Mouse (Mus musculus): ENCODE data around the gene C87436.
"Not testable (repeated sequence)": the region's sequence is repeated elsewhere in the genome, so short reads cannot be mapped to it uniquely, and the experiment has no call there.

Gene C87436

DNA sequence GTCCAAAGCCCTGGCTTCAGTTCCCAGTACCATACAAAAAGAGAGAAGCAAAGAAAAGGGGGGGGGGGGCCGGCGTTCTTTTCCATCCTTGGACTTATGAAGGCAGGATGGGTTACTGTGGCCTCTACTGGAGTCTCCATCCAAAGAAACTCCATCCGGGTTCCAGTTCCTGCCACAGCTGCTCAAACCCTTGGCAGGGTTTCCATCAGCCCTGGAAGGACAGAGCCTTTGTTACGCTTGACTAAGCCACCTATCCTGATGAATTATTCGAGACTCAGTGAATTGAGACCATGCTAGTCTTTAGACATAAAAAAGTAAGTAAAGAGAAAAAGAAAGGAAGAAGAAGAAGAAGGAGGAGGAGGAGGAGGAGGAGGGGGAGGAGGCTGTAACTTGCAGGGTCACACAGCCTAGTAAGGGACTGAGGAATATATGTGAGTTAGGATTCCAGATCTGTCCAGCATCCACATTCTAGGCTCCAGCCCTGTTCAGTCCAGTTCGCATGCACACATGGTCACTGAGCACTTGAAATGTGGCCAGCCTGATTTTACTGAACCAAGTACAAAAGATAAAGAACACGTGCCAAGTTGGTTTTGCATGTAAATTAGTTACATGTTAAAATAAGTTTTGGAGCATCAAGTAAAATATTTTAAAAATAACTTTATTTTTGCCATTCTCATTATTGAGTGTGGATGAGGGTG lies 47.9 kb downstream of the C87436 start:
- peak; percentile 70 for DNase-seq

DNA sequence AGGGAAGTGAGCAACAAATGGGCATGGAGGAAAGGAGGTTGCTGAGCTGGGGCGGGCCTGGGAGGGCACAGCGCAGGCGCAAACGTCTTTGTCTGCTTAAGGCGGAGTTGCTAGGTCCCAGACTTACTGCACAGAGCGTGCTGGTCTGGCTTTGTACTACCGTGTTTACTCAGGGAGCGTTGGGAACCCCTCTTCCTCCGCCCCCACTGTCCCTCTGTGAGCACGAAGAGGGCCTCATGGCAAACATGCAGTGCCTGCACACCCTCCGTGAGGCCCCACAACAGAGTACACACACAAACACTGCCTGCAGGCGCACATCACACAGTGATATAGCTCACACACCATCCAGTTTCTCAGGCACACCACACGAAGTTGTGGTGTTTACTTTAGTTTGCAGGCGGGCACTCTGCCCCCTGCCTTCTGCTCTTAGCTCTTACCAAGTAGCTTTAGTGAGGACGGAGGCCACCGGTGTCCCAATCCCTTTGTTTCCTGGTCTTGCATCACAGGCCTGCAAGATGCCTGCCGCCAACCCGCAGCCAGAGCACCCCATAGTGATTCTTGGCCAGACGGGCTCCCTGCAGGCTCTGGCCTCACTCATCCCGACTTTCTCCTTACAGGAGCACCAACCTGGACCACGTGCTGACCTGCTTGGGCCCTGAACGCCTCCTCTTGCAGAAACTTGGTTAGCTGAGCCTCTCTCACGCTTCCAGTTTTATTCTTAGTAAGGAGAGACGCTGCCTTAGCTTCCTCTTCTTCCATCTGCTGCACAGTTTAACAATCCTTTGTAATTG lies 49.4 kb downstream of the C87436 start:
- peak; percentile 62 for DNase-seq

GRCm38 (mm10) chr6:86488149-86488485 lies 49.9 kb downstream of the C87436 start:
- peak; percentile 27 for DNase-seq

- DNase-seq = no peak
Measured at GRCm38 (mm10) chr6:86489945-86490344, 51.8 kb downstream of the C87436 start.

DNA sequence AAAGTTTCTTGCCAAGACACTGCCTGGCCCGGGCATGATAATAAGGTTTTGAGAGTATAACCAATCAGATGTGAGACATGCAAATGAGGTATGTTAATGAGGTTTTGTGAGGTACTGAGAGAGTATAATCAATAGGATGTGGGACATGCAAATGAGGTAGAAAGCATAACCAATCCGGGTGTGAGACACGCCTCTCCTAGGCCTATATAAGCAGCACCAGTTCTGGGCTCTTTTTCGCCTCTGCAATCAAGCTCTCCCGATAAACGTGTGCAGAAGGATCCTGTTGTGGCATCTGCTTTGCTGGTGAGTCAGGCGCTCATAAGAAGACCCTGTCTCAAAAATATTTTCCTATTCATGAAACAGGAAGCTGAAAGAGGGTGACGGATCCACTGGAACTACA lies 52.2 kb downstream of the C87436 start:
- DNase-seq = not testable (repeated sequence)

DNA sequence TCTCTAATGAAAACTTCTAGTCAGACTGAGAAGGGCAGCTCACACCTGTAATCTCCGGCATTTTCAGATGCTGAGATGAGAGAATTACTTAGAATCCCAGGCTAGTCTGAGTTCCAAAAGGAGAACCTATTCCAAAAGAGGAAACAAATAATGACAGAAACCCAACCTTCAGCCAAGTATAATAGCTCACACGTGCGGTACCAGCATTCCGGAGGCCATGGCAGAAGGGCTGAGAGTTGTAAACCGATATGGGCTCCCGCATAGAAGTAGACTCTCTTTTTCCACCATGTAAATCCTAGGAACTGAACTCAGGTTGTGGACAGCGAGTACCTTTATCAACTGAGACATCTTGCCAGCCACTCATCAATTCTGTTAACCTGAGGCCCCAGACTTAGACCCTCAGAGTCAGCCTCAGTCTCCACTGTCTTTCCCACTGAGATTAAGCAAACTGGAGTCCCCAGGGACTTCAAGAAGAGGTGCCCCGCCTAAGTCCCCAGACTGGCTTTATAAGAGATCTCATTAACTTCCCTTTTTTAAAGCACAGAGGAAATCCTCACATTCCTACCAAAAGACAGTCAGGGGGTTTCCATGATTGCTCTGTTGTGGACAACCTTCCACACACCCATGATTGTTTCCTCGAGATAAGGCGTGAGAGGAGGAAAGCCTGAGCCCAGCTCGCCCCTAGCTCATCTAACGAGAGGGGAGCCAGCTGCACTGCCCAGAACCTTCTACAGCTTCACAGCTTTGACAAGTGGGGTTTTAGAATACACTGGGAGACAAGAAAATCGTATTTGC lies 55.5 kb downstream of the C87436 start:
- peak; percentile 55 for DNase-seq

DNA sequence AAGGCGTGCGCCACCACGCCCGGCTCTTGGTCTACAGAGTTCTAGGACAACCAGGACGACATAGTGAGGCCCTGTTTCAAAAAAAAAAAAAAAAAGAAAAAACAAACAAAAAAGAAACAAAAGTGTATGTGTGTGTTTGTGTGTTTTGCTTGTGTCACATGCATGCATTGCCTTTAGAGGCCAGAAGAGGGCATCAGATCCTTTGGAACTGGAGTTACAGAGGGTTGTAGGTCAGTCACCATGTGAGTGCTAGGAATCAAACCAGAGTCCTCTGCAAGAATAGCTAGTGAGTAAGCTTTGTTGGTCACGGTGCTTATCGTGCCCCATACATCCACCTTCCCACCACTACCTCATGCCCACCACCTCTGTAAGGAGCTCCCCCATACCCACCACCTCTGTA lies 56.6 kb downstream of the C87436 start:
- DNase-seq = no peak

DNA sequence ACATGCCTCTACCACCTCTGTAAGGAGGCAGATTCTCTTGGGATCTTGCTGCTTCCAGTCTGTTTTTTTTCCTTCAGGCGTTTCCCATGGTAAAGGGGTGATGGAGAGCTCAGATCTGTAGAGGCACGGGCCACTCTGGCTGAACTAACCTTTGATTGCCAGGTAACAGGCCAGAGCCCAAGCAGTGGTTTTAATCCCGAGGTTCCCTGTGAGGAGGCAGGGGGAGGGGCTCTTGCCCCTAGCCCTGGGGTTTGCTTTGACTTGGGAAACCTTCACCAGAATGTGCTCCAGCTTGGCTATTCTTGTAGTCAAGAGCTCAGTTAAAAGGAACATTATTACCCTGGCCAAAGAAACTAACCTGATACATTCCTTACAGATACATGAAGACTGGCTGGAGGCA lies 57.5 kb downstream of the C87436 start:
- DNase-seq = no peak

- DNase-seq = no peak
Measured at GRCm38 (mm10) chr6:86496127-86496526, 58.0 kb downstream of the C87436 start.

- no peak for DNase-seq
Measured at GRCm38 (mm10) chr6:86496585-86496984, 58.4 kb downstream of the C87436 start.

DNA sequence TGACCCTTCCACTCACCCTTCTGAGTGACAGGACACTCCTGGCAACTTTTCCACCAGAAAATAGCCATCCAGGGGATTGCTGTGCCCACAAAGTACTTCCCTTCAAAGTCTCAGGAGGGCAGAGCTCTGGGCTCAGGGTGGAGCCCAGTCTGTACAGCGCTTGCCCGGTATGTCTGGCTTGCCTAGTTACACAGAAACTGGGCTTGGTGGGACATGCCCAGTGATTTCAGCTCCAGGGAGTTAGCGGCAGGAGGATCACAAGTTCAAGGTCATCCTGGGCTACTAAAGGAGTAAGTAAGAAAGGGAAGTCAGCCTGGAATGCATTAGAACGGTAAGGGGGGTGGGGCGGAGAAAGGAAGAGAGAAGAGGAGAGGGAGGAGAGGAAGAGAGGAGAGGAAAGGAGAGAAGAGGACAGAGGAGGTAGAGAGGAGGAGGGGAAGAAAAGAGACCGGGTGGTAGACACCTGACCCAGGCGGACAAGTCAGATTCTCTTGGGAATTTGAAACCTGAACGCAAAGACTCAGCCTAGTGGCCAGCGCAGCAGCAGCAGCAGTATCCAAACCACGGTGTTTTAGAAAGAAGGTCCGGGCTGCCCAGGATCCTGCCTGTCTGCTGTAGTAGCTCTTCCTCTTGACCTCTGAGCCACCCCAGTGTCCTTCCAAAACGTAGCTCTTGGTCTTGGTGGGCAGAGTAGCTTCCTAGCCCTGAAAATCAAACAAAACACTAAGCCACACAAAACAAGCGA lies 59.1 kb downstream of the C87436 start:
- peak; percentile 69 for DNase-seq

- DNase-seq = no peak
Measured at GRCm38 (mm10) chr6:86497942-86498732, 60.0 kb downstream of the C87436 start.

DNA sequence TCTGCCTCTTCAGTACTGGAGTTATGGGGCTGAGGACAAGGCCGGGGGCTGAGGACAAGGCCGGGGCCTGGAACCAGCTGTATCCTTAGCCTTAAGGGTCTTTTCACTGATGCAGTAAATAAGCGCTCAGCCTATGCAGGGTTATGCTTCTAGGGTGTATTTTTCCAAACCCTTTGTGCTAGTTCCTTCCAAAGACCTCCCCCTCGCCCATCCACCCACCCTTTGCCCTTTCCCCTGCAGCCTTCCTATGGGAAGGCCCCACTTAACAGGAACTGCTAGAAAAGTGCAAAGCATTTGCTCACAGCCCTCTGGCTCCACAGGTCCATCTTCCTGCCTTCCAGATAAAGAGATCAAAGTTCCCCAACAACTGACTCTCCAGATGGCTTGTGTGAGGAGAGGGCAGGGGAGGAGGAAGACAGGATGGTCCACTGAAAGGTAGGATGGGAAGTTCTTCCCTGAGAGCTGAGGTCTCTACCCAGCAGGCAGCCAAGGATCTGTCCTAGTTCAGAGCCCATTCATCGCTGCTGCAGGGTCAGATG lies 61.5 kb downstream of the C87436 start:
- DNase-seq = no peak

DNA sequence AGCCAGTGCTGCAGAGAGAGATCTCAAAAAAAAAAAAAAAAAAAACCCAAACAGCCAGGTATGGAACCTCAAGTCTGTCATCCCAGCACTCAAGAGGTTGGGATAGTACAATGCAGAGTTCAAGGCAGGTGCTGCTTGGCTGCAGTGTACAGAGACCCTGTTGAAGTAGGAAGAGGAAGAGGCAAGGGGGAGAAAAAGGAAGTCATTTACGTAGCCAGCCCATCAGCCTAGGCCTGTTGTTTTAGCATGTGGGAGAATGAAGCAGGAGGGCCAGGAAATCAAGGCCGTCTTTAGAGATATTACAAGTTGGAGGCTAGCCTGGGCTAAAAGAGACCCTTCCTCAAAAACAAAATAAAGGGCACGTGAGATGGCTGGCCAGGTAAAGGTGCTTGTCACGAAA lies 65.3 kb downstream of the C87436 start:
- no peak for DNase-seq

DNA sequence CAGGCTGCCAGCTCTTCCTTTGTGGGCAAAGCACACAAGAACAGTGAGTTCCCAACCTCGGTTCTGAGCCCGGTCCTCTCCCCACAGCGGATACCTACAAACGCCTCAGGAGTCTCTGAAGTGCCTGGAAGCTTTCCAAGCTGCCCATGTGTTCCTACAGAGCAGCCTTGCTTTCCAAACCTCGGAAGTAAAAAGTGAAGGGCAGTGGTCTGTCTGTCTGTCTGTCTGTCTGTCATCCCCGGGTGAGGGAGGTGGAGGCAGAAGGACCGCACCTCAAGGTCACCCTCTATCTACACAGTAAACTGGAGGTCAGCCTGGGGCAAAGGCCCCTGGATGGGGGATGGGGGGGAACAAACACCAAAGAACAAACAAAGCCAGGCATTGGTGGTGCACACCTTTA lies 67.5 kb downstream of the C87436 start:
- DNase-seq = no peak

GRCm38 (mm10) chr6:86506309-86506708 lies 68.1 kb downstream of the C87436 start:
- no peak for DNase-seq

DNA sequence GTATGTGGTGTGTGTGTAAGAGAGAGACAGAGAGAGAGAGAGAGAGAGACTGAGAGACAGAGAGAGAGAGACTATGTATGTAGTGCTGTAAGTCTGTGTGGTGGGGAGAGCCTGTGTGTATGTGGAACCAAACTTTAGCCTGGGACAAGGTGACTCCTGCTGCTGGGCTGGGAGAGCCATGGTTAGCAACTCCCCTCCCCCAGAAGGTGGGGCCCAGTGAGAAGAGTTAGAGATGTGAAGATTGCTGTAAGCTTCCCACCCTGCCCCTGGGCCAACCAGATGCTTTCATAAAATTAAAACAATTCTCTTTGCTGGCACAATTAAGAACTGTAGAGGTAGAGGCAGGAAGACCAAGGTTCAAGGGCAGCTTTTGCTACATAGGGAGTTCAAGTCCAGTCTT lies 68.9 kb downstream of the C87436 start:
- DNase-seq = no peak

GRCm38 (mm10) chr6:86508736-86509135 lies 70.6 kb downstream of the C87436 start:
- no peak for DNase-seq

GRCm38 (mm10) chr6:86509194-86509865 lies 71.2 kb downstream of the C87436 start:
- DNase-seq = no peak

DNA sequence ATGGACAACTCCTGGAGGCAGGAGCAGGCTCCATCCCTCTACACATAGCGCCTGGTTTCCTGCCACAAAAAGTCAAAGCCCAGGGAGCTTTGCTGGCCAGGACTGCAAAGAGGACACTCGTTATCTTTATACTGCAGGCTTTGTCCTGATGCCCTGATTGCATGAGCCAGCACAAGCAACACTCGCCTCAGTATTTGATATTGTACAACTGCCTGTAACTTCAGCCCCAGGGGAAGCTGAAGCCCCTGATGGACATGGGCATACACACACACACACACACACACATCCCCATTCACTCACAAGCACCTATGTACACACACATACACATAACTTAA lies 71.7 kb downstream of the C87436 start:
- DNase-seq = no peak

GRCm38 (mm10) chr6:86510979-86511378 lies 72.8 kb downstream of the C87436 start:
- DNase-seq = no peak
